Mouse (Mus musculus) liver, embryonic 14.5 days (tissue): ENCODE data around the gene Mtmr12. TPM values are rescaled to one million over a fixed set of nuclear protein-coding genes. Genes with fewer than 3 reads are reported as not detected.
A peak's percentile ranks its signal among the peaks of the same experiment; 100 is the strongest.

ENCODE experiments used
- ATAC-seq: fragments of 200-750 bp; cut with Nextera tagmentation; 2 replicates; pipeline ENCODE4 v1.8.0; 2017; ENCODE audit warnings: moderate number of reproducible peaks, mild to moderate bottlenecking, moderate library complexity; ENCODE audit not compliant: insufficient read depth
- DNase-seq, 3 experiments: peaks; one replicate each; pipeline ENCODE4 v3.0.0-alpha.2; 2012 to 2013; ENCODE audit warnings: low read depth in 3 of 3, low spot score in 3 of 3
- H3K27ac ChIP-seq: fragments of 300-500 bp; sonication (generic); 2 replicates; pipeline ENCODE4 v1.5.1; 2014; ENCODE audit warnings: moderate library complexity, mild to moderate bottlenecking, control low read depth, inconsistent platforms
- H3K27me3 ChIP-seq: fragments of 300-500 bp; sonication (generic); 2 replicates; pipeline ENCODE4 v1.6.1; 2014; ENCODE audit warnings: mild to moderate bottlenecking, low read length, moderate library complexity; ENCODE audit not compliant: control insufficient read depth, insufficient read depth
- H3K36me3 ChIP-seq: fragments of 300-500 bp; sonication (generic); replicated peaks from 2 replicates; pipeline ENCODE4 v1.6.1; 2014; ENCODE audit warnings: low read depth; ENCODE audit not compliant: control insufficient read depth, insufficient read depth
- H3K4me1 ChIP-seq, 2 experiments: fragments of 200-500 bp in 1 of 2; fragments of 300-500 bp in 1 of 2; sonication (generic) in 1 of 2; replicated peaks; 2 replicates each; pipeline ENCODE4 v1.6.1; 2012 to 2014; ENCODE audit warnings: antibody characterized with exemption in 1 of 2, inconsistent platforms in 1 of 2, low read length in 1 of 2; ENCODE audit not compliant: control insufficient read depth in 2 of 2, insufficient read depth in 2 of 2
- H3K4me2 ChIP-seq: fragments of 300-500 bp; sonication (generic); 2 replicates; pipeline ENCODE4 v1.6.1; 2014; ENCODE audit warnings: low read depth, mild to moderate bottlenecking, control low read depth, moderate library complexity
- H3K4me3 ChIP-seq, 2 experiments: fragments of 200-500 bp in 1 of 2; fragments of 300-500 bp in 1 of 2; sonication (generic) in 1 of 2; 2 replicates each; pipeline ENCODE4 v1.5.1; 2012 to 2014; ENCODE audit warnings: low read depth in 2 of 2, low read length in 2 of 2, mild to moderate bottlenecking in 2 of 2, control low read depth in 1 of 2, inconsistent platforms in 1 of 2, moderate library complexity in 1 of 2; ENCODE audit not compliant: insufficient read depth in 1 of 2
- H3K9ac ChIP-seq: fragments of 300-500 bp; sonication (generic); replicated peaks from 2 replicates; pipeline ENCODE4 v1.6.1; 2014; ENCODE audit warnings: mild to moderate bottlenecking, control low read depth, moderate library complexity
- H3K9me3 ChIP-seq: fragments of 300-500 bp; sonication (generic); 2 replicates; pipeline ENCODE4 v1.6.1; 2016; ENCODE audit warnings: low read length, mixed read lengths; ENCODE audit not compliant: control insufficient read depth
- CTCF ChIP-seq: IDR thresholded peaks from 2 replicates; pipeline ENCODE4 v1.5.1; 2016; ENCODE audit warnings: antibody characterized with exemption, low read depth, control low read depth
- EP300 ChIP-seq: IDR thresholded peaks from 2 replicates; pipeline ENCODE4 v1.6.1; 2016; ENCODE audit warnings: antibody characterized with exemption, low read depth
- WGBS: fragments of 180-500 bp; shearing (Covaris S2); extraction: QIAGEN DNeasy Blood & Tissue Kit; methylation state at CpG from one replicate; pipeline ENCODE4 v1.1.7; 2014; ENCODE audit not compliant: insufficient replicate concordance; 5-methylcytosine and 5-hydroxymethylcytosine counted together
- polyA plus RNA-seq, 2 experiments: library from polyadenylated mRNA; depleted of rRNA in 1 of 2; stranded (reverse) in 1 of 2; unstranded in 1 of 2; fragments of >200 nt; fragmentation: Nextera tagmentation in 1 of 2; extraction: Ambion mirVana in 1 of 2; gene quantifications; 2 replicates each; pipeline versions ENCODE4 v1.2.1 to v1.2.3; 2012 to 2014

Gene Mtmr12
- polyA plus RNA-seq, 2 experiments: 6.4 to 7.2 TPM

- Histone ChIP-seq H3K36me3 (peaks cover 3% of the 10 kb centered on the region; the same call in 1 of the 2 replicates), H3K4me3 (peak overlapping the region; percentile 53 to 64), H3K9me3 (no peaks in the 10 kb centered on the region), H3K4me1 (peaks cover 24 to 37% of the 10 kb centered on the region in 2 experiments), H3K9ac (peak overlapping the region; percentile 67), H3K4me2 (peak overlapping the region; percentile 87), H3K27me3 (no peaks in the 10 kb centered on the region), H3K27ac (peak overlapping the region; percentile 77; the same call in 1 of the 2 replicates)
- no peak for DNase-seq
- no peak for ATAC-seq
- 23% methylated on average over 20 of the region's 20 CpGs for WGBS
- no peak for TF ChIP-seq CTCF
- no peak for TF ChIP-seq EP300
Measured at GRCm38 (mm10) chr15:12194817-12195735, 9.8 kb upstream of the Mtmr12 start.

- H3K4me2 ChIP-seq: no peak overlapping the region
- TF ChIP-seq EP300 (no peak), CTCF (no peak)
- ATAC-seq (no peak), DNase-seq (no peak)
- no peaks in the 10 kb centered on the region for H3K27me3 ChIP-seq
- H3K36me3 ChIP-seq: no peaks in the 10 kb centered on the region; the same call in 1 of the 2 replicates
- no peak overlapping the region for H3K9ac ChIP-seq
- no peak overlapping the region for H3K4me3 ChIP-seq
- WGBS: 78% methylated on average over 6 of the region's 6 CpGs
- no peaks in the 10 kb centered on the region for H3K9me3 ChIP-seq
- peaks cover 24 to 37% of the 10 kb centered on the region in 2 experiments for H3K4me1 ChIP-seq
- H3K27ac ChIP-seq: no peak overlapping the region
Measured at GRCm38 (mm10) chr15:12195966-12196365, 8.9 kb upstream of the Mtmr12 start.

GRCm38 (mm10) chr15:12196410-12197191 lies 8.2 kb upstream of the Mtmr12 start:
- Histone ChIP-seq H3K27me3 (no peaks in the 10 kb centered on the region), H3K36me3 (no peaks in the 10 kb centered on the region; the same call in 1 of the 2 replicates), H3K4me3 (no peak overlapping the region), H3K4me2 (peak overlapping the region; percentile 33; the same call in 1 of the 2 replicates), H3K27ac (no peak overlapping the region), H3K9ac (no peak overlapping the region), H3K4me1 (peaks cover 24 to 37% of the 10 kb centered on the region in 2 experiments), H3K9me3 (no peaks in the 10 kb centered on the region)
- ATAC-seq: peak; percentile 38
- 28% methylated on average over 22 of the region's 22 CpGs for WGBS
- DNase-seq: peak in 1 of 3 experiments; percentile 52
- TF ChIP-seq EP300 (no peak), CTCF (peak; percentile 81)

GRCm38 (mm10) chr15:12197361-12197760 lies 7.5 kb upstream of the Mtmr12 start:
- no peak overlapping the region for H3K9ac ChIP-seq
- ATAC-seq: no peak
- DNase-seq: no peak
- H3K27ac ChIP-seq: no peak overlapping the region
- no peaks in the 10 kb centered on the region for H3K9me3 ChIP-seq
- H3K4me3 ChIP-seq: no peak overlapping the region
- 64% methylated on average over 6 of the region's 6 CpGs for WGBS
- no peak overlapping the region for H3K4me2 ChIP-seq
- no peaks in the 10 kb centered on the region for H3K36me3 ChIP-seq
- no peaks in the 10 kb centered on the region for H3K27me3 ChIP-seq
- H3K4me1 ChIP-seq: peaks cover 24 to 38% of the 10 kb centered on the region in 2 experiments
- TF ChIP-seq CTCF (no peak), EP300 (no peak)

GRCm38 (mm10) chr15:12200021-12200420 lies 4.8 kb upstream of the Mtmr12 start:
- Histone ChIP-seq H3K9ac (no peak overlapping the region), H3K4me2 (no peak overlapping the region), H3K4me3 (no peak overlapping the region), H3K27me3 (no peaks in the 10 kb centered on the region), H3K36me3 (no peaks in the 10 kb centered on the region), H3K9me3 (no peaks in the 10 kb centered on the region), H3K27ac (no peak overlapping the region), H3K4me1 (peaks cover 15 to 28% of the 10 kb centered on the region in 2 experiments)
- DNase-seq: no peak
- TF ChIP-seq EP300: no peak
- TF ChIP-seq CTCF: no peak
- WGBS: 77% methylated on average over 7 of the region's 7 CpGs
- no peak for ATAC-seq
